Mouse (Mus musculus): Measurements from ENCODE around the gene Gtf3c1. TPM values are rescaled to one million over a fixed set of nuclear protein-coding genes. Genes with fewer than 3 reads are reported as not detected.

The Gtf3c1 gene
- polyA plus RNA-seq, 1 experiment from 2014 or later, result 37.0 TPM

GRCm38 (mm10) chr7:125708100-125708499, 520 bp upstream of the Gtf3c1 start:
- under 1% methylated on average over 15 of the region's 15 CpGs for WGBS
- H3K4me1 ChIP-seq (ENCODE audit: insufficient read depth), result peaks cover 21% of the 10 kb centered on the region

GRCm38 (mm10) chr7:125707186-125707585, 394 bp downstream of the Gtf3c1 start:
- under 1% methylated on average over 24 of the region's 24 CpGs for WGBS

More at GRCm38 (mm10) chr7:125708100-125708499, 520 bp upstream of the Gtf3c1 start:
- Histone ChIP-seq H3K9me3 (ENCODE audit: low read depth, low read length) (no peaks in the 10 kb centered on the region), H3K27ac (ENCODE audit: low read depth) (peak overlapping the region; percentile 9; the same call in 1 of the 2 replicates), H3K4me3 (ENCODE audit: low read depth, low read length) (peak overlapping the region; percentile 92), H3K36me3 (ENCODE audit: insufficient read depth) (peaks cover 14% of the 10 kb centered on the region), H3K27me3 (ENCODE audit: insufficient read depth, low read length) (no peaks in the 10 kb centered on the region), H3K9ac (peak overlapping the region; percentile 73), H3K4me2 (peak overlapping the region; percentile 76)
- ATAC-seq (ENCODE audit: insufficient read depth), result 0 out of 2 replicates have a peak, but pooled peaks have one; percentile 0
- DNase-seq, result no peak
- TF ChIP-seq CTCF (IDR thresholded peaks at IDR 0.05; ENCODE audit: low read depth), result no peak

DNA sequence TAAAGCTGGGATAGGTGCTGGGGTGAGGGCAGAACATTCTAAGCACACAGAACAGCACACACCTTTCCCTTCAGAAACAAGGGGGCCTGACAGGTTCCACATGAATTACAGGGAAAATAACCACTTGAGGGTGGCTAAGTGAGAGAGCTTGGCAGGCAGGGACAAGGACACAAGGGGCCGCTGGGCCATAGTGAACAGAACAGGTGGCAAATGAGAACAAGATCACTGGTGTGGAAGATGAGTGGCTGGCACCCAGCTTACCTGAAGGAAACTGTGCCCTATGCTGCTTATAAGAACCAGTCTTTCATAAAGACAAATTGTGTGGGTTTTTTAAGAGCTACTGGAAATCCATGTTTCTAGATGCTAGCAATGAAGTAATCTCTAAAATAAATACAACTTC, 4.8 kb downstream of the Gtf3c1 start:
- H3K9ac ChIP-seq, result no peak overlapping the region
- DNase-seq, result no peak

More at GRCm38 (mm10) chr7:125707186-125707585, 394 bp downstream of the Gtf3c1 start:
- DNase-seq, result peak; percentile 69
- peak; percentile 83 for ATAC-seq (ENCODE audit: insufficient read depth)
- H3K27me3 ChIP-seq (ENCODE audit: insufficient read depth, low read length), result no peaks in the 10 kb centered on the region
- peak; percentile 29 for TF ChIP-seq CTCF (IDR thresholded peaks at IDR 0.05; ENCODE audit: low read depth)
- peak overlapping the region; percentile 92 for H3K4me3 ChIP-seq (ENCODE audit: low read depth, low read length)
- peak overlapping the region; percentile 91 for H3K9ac ChIP-seq
- peaks cover 23% of the 10 kb centered on the region for H3K36me3 ChIP-seq (ENCODE audit: insufficient read depth)
- peak overlapping the region; percentile 93 for H3K27ac ChIP-seq (ENCODE audit: low read depth)
- peaks cover 21% of the 10 kb centered on the region for H3K4me1 ChIP-seq (ENCODE audit: insufficient read depth)
- no peaks in the 10 kb centered on the region for H3K9me3 ChIP-seq (ENCODE audit: low read depth, low read length)
- H3K4me2 ChIP-seq, result peak overlapping the region; percentile 86

DNA sequence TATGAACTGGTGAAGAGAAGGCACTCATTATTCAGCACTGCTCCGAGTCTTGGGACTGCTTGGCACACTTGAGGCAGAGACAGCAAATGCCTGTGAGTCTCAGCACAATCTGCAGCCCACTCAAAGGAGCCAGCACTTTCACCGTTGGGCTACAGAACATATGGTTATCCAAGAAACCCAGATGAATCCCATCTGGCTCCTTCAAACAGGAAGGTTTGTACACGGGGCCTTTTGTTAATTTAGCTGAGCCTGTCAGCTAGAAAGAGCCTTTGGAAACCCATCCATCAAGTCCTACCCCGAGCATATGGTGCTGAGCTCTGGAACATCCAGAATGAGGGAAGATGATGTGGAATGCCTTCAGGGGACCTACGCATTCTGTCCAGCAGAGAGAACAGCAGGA, 13.5 kb downstream of the Gtf3c1 start:
- WGBS, result 65% methylated on average over 5 of the region's 5 CpGs
- Histone ChIP-seq H3K27me3 (ENCODE audit: insufficient read depth, low read length) (no peaks in the 10 kb centered on the region), H3K4me3 (ENCODE audit: low read depth, low read length) (no peak overlapping the region), H3K4me2 (no peak overlapping the region), H3K4me1 (ENCODE audit: insufficient read depth) (no peaks in the 10 kb centered on the region), H3K9me3 (ENCODE audit: low read depth, low read length) (peaks cover 7% of the 10 kb centered on the region; the same call in 1 of the 2 replicates), H3K9ac (no peak overlapping the region), H3K36me3 (ENCODE audit: insufficient read depth) (peaks cover 99% of the 10 kb centered on the region), H3K27ac (ENCODE audit: low read depth) (no peak overlapping the region)
- ATAC-seq (ENCODE audit: insufficient read depth) (no peak), DNase-seq (no peak)
- TF ChIP-seq CTCF (IDR thresholded peaks at IDR 0.05; ENCODE audit: low read depth), result no peak

More for the DNA sequence above, 4.8 kb downstream of the Gtf3c1 start:
- Histone ChIP-seq H3K4me1 (ENCODE audit: insufficient read depth) (peaks cover 16% of the 10 kb centered on the region), H3K4me3 (ENCODE audit: low read depth, low read length) (no peak overlapping the region), H3K4me2 (no peak overlapping the region), H3K27me3 (ENCODE audit: insufficient read depth, low read length) (no peaks in the 10 kb centered on the region), H3K36me3 (ENCODE audit: insufficient read depth) (peaks cover 66% of the 10 kb centered on the region), H3K9me3 (ENCODE audit: low read depth, low read length) (peaks cover 10% of the 10 kb centered on the region; the same call in 1 of the 2 replicates), H3K27ac (ENCODE audit: low read depth) (no peak overlapping the region)
- ATAC-seq (ENCODE audit: insufficient read depth), result no peak
- TF ChIP-seq CTCF (IDR thresholded peaks at IDR 0.05; ENCODE audit: low read depth), result no peak
- WGBS, result 79% methylated on average over 1 of the region's 1 CpGs

- no peak for ATAC-seq (ENCODE audit: insufficient read depth)
- H3K36me3 ChIP-seq (ENCODE audit: insufficient read depth), result peaks cover 92% of the 10 kb centered on the region
- no peaks in the 10 kb centered on the region for H3K9me3 ChIP-seq (ENCODE audit: low read depth, low read length)
- no peaks in the 10 kb centered on the region for H3K4me1 ChIP-seq (ENCODE audit: insufficient read depth)
- no peak overlapping the region for H3K4me3 ChIP-seq (ENCODE audit: low read depth, low read length)
- H3K27me3 ChIP-seq (ENCODE audit: insufficient read depth, low read length), result no peaks in the 10 kb centered on the region
- H3K4me2 ChIP-seq, result no peak overlapping the region
- WGBS, result 78% methylated on average over 4 of the region's 4 CpGs
- TF ChIP-seq CTCF (IDR thresholded peaks at IDR 0.05; ENCODE audit: low read depth), result no peak
- no peak for DNase-seq
- H3K27ac ChIP-seq (ENCODE audit: low read depth), result no peak overlapping the region
- no peak overlapping the region for H3K9ac ChIP-seq
Observed at GRCm38 (mm10) chr7:125690516-125690915, 17.1 kb downstream of the Gtf3c1 start.

GRCm38 (mm10) chr7:125679936-125680335, 27.6 kb downstream of the Gtf3c1 start:
- no peaks in the 10 kb centered on the region for H3K9me3 ChIP-seq (ENCODE audit: low read depth, low read length)
- TF ChIP-seq CTCF (IDR thresholded peaks at IDR 0.05; ENCODE audit: low read depth), result no peak
- H3K4me2 ChIP-seq, result no peak overlapping the region
- H3K9ac ChIP-seq, result no peak overlapping the region
- H3K4me3 ChIP-seq (ENCODE audit: low read depth, low read length), result no peak overlapping the region
- ATAC-seq (ENCODE audit: insufficient read depth) (no peak), DNase-seq (no peak)
- WGBS, result 88% methylated on average over 9 of the region's 9 CpGs
- no peaks in the 10 kb centered on the region for H3K4me1 ChIP-seq (ENCODE audit: insufficient read depth)
- H3K36me3 ChIP-seq (ENCODE audit: insufficient read depth), result peaks cover 90% of the 10 kb centered on the region
- no peaks in the 10 kb centered on the region for H3K27me3 ChIP-seq (ENCODE audit: insufficient read depth, low read length)
- H3K27ac ChIP-seq (ENCODE audit: low read depth), result no peak overlapping the region

GRCm38 (mm10) chr7:125678756-125679155, 28.8 kb downstream of the Gtf3c1 start:
- no peak overlapping the region for H3K4me2 ChIP-seq
- no peak for ATAC-seq (ENCODE audit: insufficient read depth)
- H3K9ac ChIP-seq, result no peak overlapping the region
- H3K9me3 ChIP-seq (ENCODE audit: low read depth, low read length), result no peaks in the 10 kb centered on the region
- 79% methylated on average over 8 of the region's 8 CpGs for WGBS
- H3K27me3 ChIP-seq (ENCODE audit: insufficient read depth, low read length), result no peaks in the 10 kb centered on the region
- TF ChIP-seq CTCF (IDR thresholded peaks at IDR 0.05; ENCODE audit: low read depth), result no peak
- H3K27ac ChIP-seq (ENCODE audit: low read depth), result no peak overlapping the region
- no peak for DNase-seq
- H3K4me3 ChIP-seq (ENCODE audit: low read depth, low read length), result no peak overlapping the region
- no peaks in the 10 kb centered on the region for H3K4me1 ChIP-seq (ENCODE audit: insufficient read depth)
- H3K36me3 ChIP-seq (ENCODE audit: insufficient read depth), result peaks cover 90% of the 10 kb centered on the region
